Mouse (Mus musculus): ENCODE measurements at regions not wholly inside any gene's neighbourhood (a gene's known extent, or its start where the extent isn't known, plus 50 kb on each side); places are given as distances from the start of the nearest gene placed in this dataset.

- TF ChIP-seq TCF12 (IDR thresholded peaks at IDR 0.05; ENCODE audit: low read depth, low read length): no peak
- no peak for TF ChIP-seq GATA1 (IDR thresholded peaks at IDR 0.05; ENCODE audit: low read depth, low read length)
- TF ChIP-seq RCOR1 (IDR thresholded peaks at IDR 0.05; ENCODE audit: low read depth, low read length): no peak
- no peak for TF ChIP-seq POLR2A (IDR thresholded peaks at IDR 0.05; ENCODE audit: control insufficient read depth in 1 of 2, insufficient read depth in 1 of 2, low read depth in 1 of 2, low read length in 2 of 2, poor library complexity in 1 of 2)
- no peak for TF ChIP-seq ELF1 (IDR thresholded peaks at IDR 0.05; ENCODE audit: low read depth, low read length)
- no peak for TF ChIP-seq ETS1 (IDR thresholded peaks at IDR 0.05; ENCODE audit: low read depth, low read length)
- TF ChIP-seq E2F4 (IDR thresholded peaks at IDR 0.05; ENCODE audit: borderline replicate concordance, low read depth, low read length): no peak
- no peak for TF ChIP-seq POLR2AphosphoS5 (IDR thresholded peaks at IDR 0.05; ENCODE audit: borderline replicate concordance, low read depth, low read length)
These were observed 68.6 kb upstream of the Rgma start for GRCm38 (mm10) chr7:73306728-73307127.

Measured in MEL (cell line).